Mouse (Mus musculus) heart, embryonic 16.5 days (tissue): ENCODE measurements around the gene Olfr1238. TPM values are rescaled to one million over a fixed set of nuclear protein-coding genes. Genes with fewer than 3 reads are reported as not detected.

ENCODE experiments used
- ATAC-seq: fragments of 200-750 bp; cut with Nextera tagmentation; replicated peaks from 2 replicates; pipeline ENCODE4 v1.8.0; 2017; ENCODE audit warnings: moderate number of reproducible peaks; ENCODE audit not compliant: insufficient read depth, low FRiP score; ENCODE audit errors: extremely low read depth
- H3K27ac ChIP-seq: fragments of 300-500 bp; sonication (generic); 2 replicates; pipeline ENCODE4 v1.5.1; 2014; ENCODE audit warnings: mild to moderate bottlenecking, low read length, control low read depth, moderate library complexity
- H3K27me3 ChIP-seq: fragments of 300-500 bp; sonication (generic); 2 replicates; pipeline ENCODE4 v1.6.1; 2014; ENCODE audit warnings: low read length, mixed read lengths; ENCODE audit not compliant: control insufficient read depth, insufficient read depth
- H3K36me3 ChIP-seq: fragments of 300-500 bp; sonication (generic); 2 replicates; pipeline ENCODE4 v1.6.1; 2014; ENCODE audit not compliant: control insufficient read depth, insufficient read depth
- H3K4me1 ChIP-seq: fragments of 300-500 bp; sonication (generic); 2 replicates; pipeline ENCODE4 v1.6.1; 2014; ENCODE audit warnings: low read length, mixed read lengths; ENCODE audit not compliant: control insufficient read depth, insufficient read depth
- H3K4me2 ChIP-seq: fragments of 300-500 bp; sonication (generic); 2 replicates; pipeline ENCODE4 v1.6.1; 2014; ENCODE audit warnings: low read depth, mild to moderate bottlenecking, control low read depth, low read length
- H3K4me3 ChIP-seq: fragments of 300-500 bp; sonication (generic); 2 replicates; pipeline ENCODE4 v1.5.1; 2014; ENCODE audit warnings: mild to moderate bottlenecking, control low read depth, low read length
- H3K9ac ChIP-seq: fragments of 300-500 bp; sonication (generic); 2 replicates; pipeline ENCODE4 v1.6.1; 2014; ENCODE audit warnings: low read length, control low read depth
- H3K9me3 ChIP-seq: fragments of 300-500 bp; sonication (generic); replicated peaks from 2 replicates; pipeline ENCODE4 v1.6.1; 2016; ENCODE audit warnings: low read length; ENCODE audit not compliant: control insufficient read depth
- WGBS: fragments of 180-500 bp; shearing (Covaris S2); extraction: QIAGEN DNeasy Blood & Tissue Kit; methylation state at CpG from one replicate; pipeline ENCODE4 v1.1.7; 2014; 5-methylcytosine and 5-hydroxymethylcytosine counted together
- polyA plus RNA-seq: library from polyadenylated mRNA; unstranded; fragments of >200 nt; fragmentation: Nextera tagmentation; extraction: Ambion mirVana; gene quantifications from 2 replicates; pipeline ENCODE4 v1.2.1, GENCODE M21; 2015

Gene Olfr1238
- polyA plus RNA-seq: not detected in 2 replicates

DNA sequence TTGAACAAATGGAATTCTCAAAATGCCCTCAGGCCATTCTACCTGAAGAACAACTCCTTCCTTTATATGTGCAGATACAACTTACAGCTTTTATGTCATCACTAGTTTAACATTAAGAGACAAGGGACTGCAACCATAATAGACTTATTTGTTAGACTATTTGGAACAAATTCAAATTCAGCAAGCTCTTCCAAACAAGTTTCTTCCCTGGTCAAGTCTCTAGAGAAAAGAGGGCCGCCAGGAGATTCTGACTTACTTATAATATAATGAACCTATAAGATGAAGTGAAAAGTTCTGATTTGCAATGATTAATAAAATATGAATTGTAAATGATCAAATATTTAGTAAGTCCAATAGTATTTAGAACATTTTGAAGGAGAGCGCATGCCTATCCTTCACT, at the start of gene Olfr1238:
TSS of gene Olfr1238 (minus strand) at position 101 of the 400 bp plus-strand sequence.
- H3K4me1 ChIP-seq: no peaks in the 10 kb centered on the region
- 79% methylated on average over 2 of the region's 2 CpGs for WGBS
- H3K36me3 ChIP-seq: no peaks in the 10 kb centered on the region
- H3K4me2 ChIP-seq: no peak within 1 kb of the TSS
- no peak within 1 kb of the TSS for H3K4me3 ChIP-seq
- no peak within 1 kb of the TSS for H3K27ac ChIP-seq
- no peak for ATAC-seq
- no peak within 1 kb of the TSS for H3K9ac ChIP-seq
- H3K9me3 ChIP-seq: no peaks in the 10 kb centered on the region
- no peaks in the 10 kb centered on the region for H3K27me3 ChIP-seq

DNA sequence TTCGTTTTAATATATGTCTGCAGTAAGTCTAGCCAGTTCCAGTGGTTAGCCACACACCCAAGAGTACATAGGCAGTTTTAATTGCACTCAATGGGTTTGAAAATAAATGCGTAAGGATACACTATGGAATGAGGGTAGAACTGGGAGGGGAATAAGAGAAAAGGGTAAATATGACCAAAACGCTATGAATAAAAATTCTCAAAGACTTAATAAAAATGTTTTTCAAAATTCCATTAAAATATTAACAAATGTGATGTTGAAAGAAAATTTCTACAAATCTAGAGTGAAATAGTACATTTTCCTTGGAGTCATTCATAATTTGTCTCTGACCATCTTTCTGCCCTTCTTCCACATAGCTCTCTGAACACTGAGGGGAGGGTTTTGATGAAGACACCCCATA, 33.4 kb upstream of the Olfr1238 start, which contains the start of gene Olfr1240:
TSS of gene Olfr1240 (minus strand) at position 101 of the 400 bp plus-strand sequence.
- 71% methylated on average over 3 of the region's 3 CpGs for WGBS
- H3K4me1 ChIP-seq: no peaks in the 10 kb centered on the region
- H3K4me2 ChIP-seq: no peak within 1 kb of the TSS
- no peaks in the 10 kb centered on the region for H3K36me3 ChIP-seq
- H3K9me3 ChIP-seq: no peaks in the 10 kb centered on the region
- no peak within 1 kb of the TSS for H3K9ac ChIP-seq
- H3K27me3 ChIP-seq: no peaks in the 10 kb centered on the region
- no peak for ATAC-seq
- no peak within 1 kb of the TSS for H3K4me3 ChIP-seq
- no peak within 1 kb of the TSS for H3K27ac ChIP-seq

GRCm38 (mm10) chr2:89420307-89420706, 10.8 kb upstream of the Olfr1238 start, which contains the start of gene Olfr1239:
Gene Olfr1239 (minus strand): TSS chr2:89420407.
- Histone ChIP-seq H3K4me3 (no peak within 1 kb of the TSS), H3K9me3 (no peaks in the 10 kb centered on the region), H3K27me3 (no peaks in the 10 kb centered on the region), H3K4me1 (no peaks in the 10 kb centered on the region), H3K9ac (no peak within 1 kb of the TSS), H3K4me2 (no peak within 1 kb of the TSS), H3K27ac (no peak within 1 kb of the TSS), H3K36me3 (no peaks in the 10 kb centered on the region)
- WGBS: 91% methylated on average over 2 of the region's 2 CpGs
- no peak for ATAC-seq

DNA sequence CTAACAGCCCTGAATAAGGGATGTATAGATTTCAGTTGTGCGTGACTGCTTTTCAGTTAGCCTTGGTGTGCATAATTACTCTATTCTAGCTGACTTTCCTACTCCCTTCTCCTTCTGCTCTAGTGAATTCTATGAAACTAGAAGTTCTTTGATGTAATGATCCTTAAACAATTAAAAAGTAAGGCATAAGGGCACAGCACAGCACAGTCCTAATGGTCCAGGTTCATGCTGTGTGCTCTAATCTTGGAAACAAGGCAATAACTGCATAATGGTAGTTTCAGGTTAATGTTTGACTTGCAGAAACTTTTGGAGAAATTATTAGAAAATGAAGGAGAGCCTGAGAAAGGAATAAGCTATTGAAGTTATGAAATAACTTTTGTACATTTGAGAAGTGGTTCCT, 5.1 kb upstream of the Olfr1238 start:
- H3K4me2 ChIP-seq: no peak overlapping the region
- H3K36me3 ChIP-seq: no peaks in the 10 kb centered on the region
- no peaks in the 10 kb centered on the region for H3K4me1 ChIP-seq
- no peaks in the 10 kb centered on the region for H3K27me3 ChIP-seq
- H3K9me3 ChIP-seq: no peaks in the 10 kb centered on the region
- H3K9ac ChIP-seq: no peak overlapping the region
- 96% methylated on average over 1 of the region's 1 CpGs for WGBS
- no peak for ATAC-seq
- no peak overlapping the region for H3K4me3 ChIP-seq
- H3K27ac ChIP-seq: no peak overlapping the region

- Histone ChIP-seq H3K4me3 (no peak overlapping the region), H3K4me1 (no peaks in the 10 kb centered on the region), H3K9me3 (no peaks in the 10 kb centered on the region), H3K4me2 (no peak overlapping the region), H3K9ac (no peak overlapping the region), H3K27me3 (no peaks in the 10 kb centered on the region), H3K36me3 (no peaks in the 10 kb centered on the region), H3K27ac (no peak overlapping the region)
- no peak for ATAC-seq
- WGBS: 85% methylated on average over 1 of the region's 1 CpGs
Observed at GRCm38 (mm10) chr2:89400882-89401281, 8.6 kb downstream of the Olfr1238 start.

DNA sequence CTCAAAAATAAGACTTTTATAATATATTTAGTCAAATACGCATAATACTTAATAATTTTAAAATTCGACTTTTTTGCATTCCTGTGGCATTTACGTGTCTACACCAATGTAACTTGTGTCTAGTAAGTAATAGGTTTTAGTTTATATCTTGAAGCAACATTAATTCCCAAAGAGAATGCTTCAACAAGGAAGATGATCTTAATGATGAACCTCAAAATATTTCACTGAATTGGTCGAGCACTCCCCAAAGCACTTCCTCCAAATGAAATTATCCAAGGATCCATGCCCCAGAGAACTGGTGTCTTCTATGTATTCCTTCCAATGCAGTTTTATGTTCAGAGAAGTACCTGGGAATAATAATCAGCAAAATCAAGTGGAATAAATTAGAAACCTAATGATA, 44.7 kb downstream of the Olfr1238 start, which contains the start of gene Olfr1234:
TSS of gene Olfr1234 (minus strand) at position 101 of the 400 bp plus-strand sequence.
- 79% methylated on average over 4 of the region's 4 CpGs for WGBS
- Histone ChIP-seq H3K4me1 (no peaks in the 10 kb centered on the region), H3K9ac (no peak within 1 kb of the TSS)

More for the DNA sequence above, 44.7 kb downstream of the Olfr1238 start, which contains the start of gene Olfr1234:
- Histone ChIP-seq H3K9me3 (no peaks in the 10 kb centered on the region), H3K27ac (no peak within 1 kb of the TSS), H3K4me2 (no peak within 1 kb of the TSS), H3K27me3 (no peaks in the 10 kb centered on the region), H3K36me3 (no peaks in the 10 kb centered on the region), H3K4me3 (no peak within 1 kb of the TSS)
- no peak for ATAC-seq

Other genes with a start within 250 kb of the Olfr1238 start
- gene Olfr1224-ps1, start 245.6 kb downstream of the Olfr1238 start, polyA plus RNA-seq: not detected in 2 replicates
- gene Olfr1225, start 235.0 kb downstream of the Olfr1238 start, polyA plus RNA-seq: not detected in 2 replicates
- not detected in 2 replicates for gene Olfr1226, start 209.6 kb downstream of the Olfr1238 start, polyA plus RNA-seq
- not detected in 2 replicates for gene Olfr1228, start 155.6 kb downstream of the Olfr1238 start, polyA plus RNA-seq
- not detected in 2 replicates for gene Olfr1229, start 121.7 kb downstream of the Olfr1238 start, polyA plus RNA-seq
- not detected in 2 replicates for gene Olfr1230, start 112.4 kb downstream of the Olfr1238 start, polyA plus RNA-seq
- not detected in 2 replicates for gene Olfr1231, start 102.6 kb downstream of the Olfr1238 start, polyA plus RNA-seq
- not detected in 2 replicates for gene Olfr1232, start 80.0 kb downstream of the Olfr1238 start, polyA plus RNA-seq
- not detected in 2 replicates for gene Olfr1233, start 67.3 kb downstream of the Olfr1238 start, polyA plus RNA-seq
- not detected in 2 replicates for gene Olfr1234, start 44.8 kb downstream of the Olfr1238 start, polyA plus RNA-seq
- gene Olfr1239, start 10.7 kb upstream of the Olfr1238 start, polyA plus RNA-seq: not detected in 2 replicates
- not detected in 2 replicates for gene Olfr1240, start 33.3 kb upstream of the Olfr1238 start, polyA plus RNA-seq
- not detected in 2 replicates for gene Olfr1241, start 77.5 kb upstream of the Olfr1238 start, polyA plus RNA-seq
- not detected in 2 replicates for gene Olfr1242, start 88.7 kb upstream of the Olfr1238 start, polyA plus RNA-seq
- not detected in 2 replicates for gene Olfr1243, start 121.8 kb upstream of the Olfr1238 start, polyA plus RNA-seq
- gene Olfr1245, start 168.8 kb upstream of the Olfr1238 start, polyA plus RNA-seq: not detected in 2 replicates
- not detected in 2 replicates for gene Olfr1246, start 183.5 kb upstream of the Olfr1238 start, polyA plus RNA-seq
- gene Olfr1247, start 204.5 kb upstream of the Olfr1238 start, polyA plus RNA-seq: not detected in 2 replicates
- not detected in 2 replicates for gene Olfr1248, start 208.6 kb upstream of the Olfr1238 start, polyA plus RNA-seq
- not detected in 2 replicates for gene Olfr1249, start 225.3 kb upstream of the Olfr1238 start, polyA plus RNA-seq